In the genomic region with DNA sequence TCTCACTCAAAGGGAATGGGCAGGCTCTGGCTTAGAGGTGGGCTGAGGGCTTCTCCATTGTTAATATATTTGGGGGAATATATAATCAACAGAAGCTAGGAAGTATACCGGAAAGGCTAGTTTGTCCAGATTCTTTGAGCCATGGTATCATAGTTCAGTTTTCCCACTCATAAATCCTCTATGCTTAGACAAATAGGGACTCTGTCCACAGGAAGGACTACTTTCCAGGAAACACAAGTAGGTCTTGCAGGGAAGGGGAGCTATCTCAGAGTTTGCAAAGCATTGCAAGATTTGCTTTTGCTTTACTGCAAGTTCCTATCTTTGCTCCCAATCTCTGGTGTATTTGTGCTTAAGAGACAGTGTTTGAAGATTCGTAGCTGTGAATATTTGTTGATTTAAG, we compare ENCODE assay signal across 1 mouse cellular context.
TF ChIP-seq lines count a peak whose summit lies in the region.

No protein-coding gene starts in this region.

TF ChIP-seq in MEL, 35 proteins besides CTCF, POLR2A, EP300 and RAD21:
- TF ChIP-seq GATA1 (IDR thresholded peaks at IDR 0.05; ENCODE audit: low read depth, low read length): 0 out of 2 replicates have a peak, but pooled peaks have one; percentile 27
- no peak for TF ChIP-seq ZKSCAN1 (IDR thresholded peaks at IDR 0.05; ENCODE audit: low read depth, low read length)
